Mouse (Mus musculus) liver, adult 2 months (tissue): ENCODE measurements at regions not wholly inside any gene's neighbourhood (a gene's known extent, or its start where the extent isn't known, plus 50 kb on each side); places are given as distances from the start of the nearest gene placed in this dataset.

Experiments used
- DNase-seq: peaks from one replicate; pipeline ENCODE4 v3.0.0-alpha.2; 2011; ENCODE audit warnings: low read depth, low spot score; ENCODE audit errors: extremely low read depth
- H3K27ac ChIP-seq: fragments of 200-500 bp; replicated peaks from 2 replicates; pipeline ENCODE4 v1.5.1; 2012; ENCODE audit warnings: low read depth, mild to moderate bottlenecking, control low read depth, inconsistent platforms, low read length; ENCODE audit not compliant: insufficient read depth
- H3K27me3 ChIP-seq: fragments of 200-500 bp; 2 replicates; pipeline ENCODE4 v1.6.1; 2012; ENCODE audit warnings: mild to moderate bottlenecking, moderate library complexity, low read length, inconsistent platforms; ENCODE audit not compliant: control insufficient read depth, insufficient read depth
- H3K36me3 ChIP-seq: fragments of 200-500 bp; 2 replicates; pipeline ENCODE4 v1.6.1; 2012; ENCODE audit warnings: low read length, inconsistent platforms; ENCODE audit not compliant: control insufficient read depth, insufficient read depth
- H3K4me1 ChIP-seq: fragments of 200-500 bp; 2 replicates; pipeline ENCODE4 v1.6.1; 2011; ENCODE audit warnings: low read length; ENCODE audit not compliant: control insufficient read depth, insufficient read depth
- H3K4me3 ChIP-seq: fragments of 200-500 bp; 2 replicates; pipeline ENCODE4 v1.5.1; 2011; ENCODE audit warnings: low read depth, mild to moderate bottlenecking, control low read depth, low read length, moderate library complexity; ENCODE audit not compliant: insufficient read depth
- H3K79me2 ChIP-seq: fragments of 200-500 bp; 2 replicates; pipeline ENCODE4 v1.6.1; 2012; ENCODE audit warnings: inconsistent platforms, mild to moderate bottlenecking, low read length, moderate library complexity; ENCODE audit not compliant: control insufficient read depth, insufficient read depth
- H3K9ac ChIP-seq: fragments of 200-500 bp; 2 replicates; pipeline ENCODE4 v1.6.1; 2012; ENCODE audit warnings: low read depth, mild to moderate bottlenecking, control low read depth, inconsistent platforms, low read length
- CTCF ChIP-seq: fragments of 200-500 bp; IDR thresholded peaks from 2 replicates; pipeline ENCODE4 v1.5.1; 2011; ENCODE audit warnings: low read depth, low read length, control low read depth
- POLR2A ChIP-seq: fragments of 200-500 bp; IDR thresholded peaks from 2 replicates; pipeline ENCODE4 v1.6.1; 2011; ENCODE audit warnings: low read length, control low read depth; ENCODE audit not compliant: insufficient read depth; ENCODE audit errors: extremely low read depth
- WGBS: fragments of 180-500 bp; shearing (Covaris S2); methylation state at CpG from one replicate; pipeline ENCODE4 v1.1.7; 2018; 5-methylcytosine and 5-hydroxymethylcytosine counted together

- Histone ChIP-seq H3K79me2 (no peaks in the 10 kb centered on the region), H3K27ac (no peak overlapping the region), H3K27me3 (no peaks in the 10 kb centered on the region), H3K4me3 (no peak overlapping the region), H3K4me1 (no peaks in the 10 kb centered on the region), H3K36me3 (no peaks in the 10 kb centered on the region), H3K9ac (no peak overlapping the region)
- 60% methylated on average over 16 of the region's 16 CpGs for WGBS
- DNase-seq: no peak
- no peak for TF ChIP-seq CTCF
- no peak for TF ChIP-seq POLR2A
Observed at GRCm38 (mm10) chr13:48717036-48717435, 54.2 kb downstream of the Barx1 start.

- no peak for DNase-seq
- H3K36me3 ChIP-seq: no peaks in the 10 kb centered on the region
- no peak overlapping the region for H3K4me3 ChIP-seq
- no peaks in the 10 kb centered on the region for H3K4me1 ChIP-seq
- no peaks in the 10 kb centered on the region for H3K79me2 ChIP-seq
- WGBS: 75% methylated on average over 10 of the region's 10 CpGs
- H3K27ac ChIP-seq: no peak overlapping the region
- H3K9ac ChIP-seq: no peak overlapping the region
- TF ChIP-seq CTCF (no peak), POLR2A (no peak)
- H3K27me3 ChIP-seq: no peaks in the 10 kb centered on the region
Observed at GRCm38 (mm10) chr13:48717451-48717850, 54.7 kb downstream of the Barx1 start.

- DNase-seq: no peak
- TF ChIP-seq POLR2A: no peak
- no peak for TF ChIP-seq CTCF
- WGBS: 36% methylated on average over 8 of the region's 8 CpGs
- no peaks in the 10 kb centered on the region for H3K36me3 ChIP-seq
- H3K9ac ChIP-seq: no peak overlapping the region
- H3K4me3 ChIP-seq: no peak overlapping the region
- H3K27me3 ChIP-seq: 0 out of 2 replicates have a peak, but pooled peaks cover 2% of the 10 kb centered on the region
- H3K4me1 ChIP-seq: no peaks in the 10 kb centered on the region
- no peak overlapping the region for H3K27ac ChIP-seq
- no peaks in the 10 kb centered on the region for H3K79me2 ChIP-seq
Observed at GRCm38 (mm10) chr13:48723676-48724075, 60.9 kb downstream of the Barx1 start.

DNA sequence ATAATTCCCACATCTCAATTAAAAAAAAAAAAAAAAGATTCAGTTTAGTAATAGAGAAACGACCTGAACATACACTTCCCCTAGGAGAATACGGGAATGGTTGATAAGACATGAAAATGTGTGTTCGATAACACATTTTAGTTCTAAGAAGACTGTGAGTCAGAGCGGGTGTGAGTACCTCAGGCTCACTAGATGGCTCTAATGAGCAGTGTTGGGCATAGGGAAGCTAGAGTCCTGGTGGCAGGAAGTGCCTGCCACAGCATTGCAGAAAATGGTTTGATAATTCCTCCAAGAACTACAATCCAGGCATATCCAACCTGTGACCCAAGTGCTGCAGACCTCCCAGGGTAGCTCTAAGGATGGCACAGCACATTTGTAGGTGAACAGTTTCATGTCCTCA lies 63.6 kb downstream of the Barx1 start:
- H3K27me3 ChIP-seq: peaks cover 2% of the 10 kb centered on the region
- TF ChIP-seq CTCF (0 out of 2 replicates have a peak, but pooled peaks have one; percentile 8), POLR2A (no peak)
- H3K27ac ChIP-seq: no peak overlapping the region
- no peaks in the 10 kb centered on the region for H3K4me1 ChIP-seq
- no peak overlapping the region for H3K9ac ChIP-seq
- no peaks in the 10 kb centered on the region for H3K79me2 ChIP-seq
- H3K4me3 ChIP-seq: no peak overlapping the region
- 38% methylated on average over 4 of the region's 4 CpGs for WGBS
- no peaks in the 10 kb centered on the region for H3K36me3 ChIP-seq
- DNase-seq: no peak

DNA sequence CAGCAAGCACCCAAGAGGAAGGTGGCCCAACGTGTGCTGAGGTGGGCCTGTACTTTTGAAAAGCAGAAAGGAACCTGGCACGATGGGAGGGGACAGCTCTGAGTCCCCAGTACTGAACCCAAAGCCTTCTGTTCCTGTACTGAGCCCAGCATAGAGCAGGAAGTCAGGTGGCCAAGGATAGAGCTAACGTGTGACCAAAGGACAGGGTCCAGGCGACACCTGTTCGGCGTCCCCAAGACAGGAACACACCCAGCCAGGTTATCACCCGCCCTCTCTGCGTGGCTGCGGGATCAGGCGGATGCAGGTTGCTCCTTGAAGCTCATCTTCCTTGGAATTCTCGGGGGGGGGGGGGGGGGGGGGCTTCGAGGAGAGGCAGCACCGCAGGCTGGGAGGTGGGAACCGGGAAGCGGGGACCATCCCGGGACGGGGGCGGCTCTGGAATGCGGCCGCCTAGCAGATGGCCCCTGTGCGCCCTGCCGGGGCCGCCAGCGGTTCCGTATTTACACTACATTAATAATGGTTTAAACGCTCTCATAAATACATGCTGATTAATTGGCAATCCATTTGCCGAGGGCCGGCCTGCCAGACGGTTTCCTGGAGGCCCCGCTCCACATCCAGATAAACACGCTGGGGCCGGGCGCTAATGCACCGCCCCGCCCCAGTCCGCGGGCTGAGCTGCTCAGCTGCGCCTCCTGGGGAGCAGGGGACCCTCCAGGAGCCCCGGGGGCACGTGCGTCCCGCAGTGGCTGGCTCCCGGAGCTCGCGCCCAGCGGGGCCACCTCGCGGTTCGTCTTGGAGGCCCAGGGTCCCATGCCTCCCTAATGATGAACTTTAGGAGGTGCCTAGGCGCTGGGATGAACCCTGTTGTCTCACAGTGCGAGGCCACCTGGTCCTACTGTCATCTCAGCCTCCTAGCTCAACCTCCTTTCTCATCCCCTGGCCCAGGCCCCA lies 68.5 kb downstream of the Barx1 start:
- Histone ChIP-seq H3K4me1 (no peaks in the 10 kb centered on the region), H3K36me3 (no peaks in the 10 kb centered on the region), H3K4me3 (no peak overlapping the region), H3K79me2 (no peaks in the 10 kb centered on the region), H3K27me3 (peaks cover 4% of the 10 kb centered on the region), H3K27ac (no peak overlapping the region), H3K9ac (no peak overlapping the region)
- TF ChIP-seq CTCF (no peak), POLR2A (no peak)
- no peak for DNase-seq
- WGBS: 4% methylated on average over 50 of the region's 51 CpGs
